Mouse (Mus musculus): ENCODE measurements at regions not wholly inside any gene's neighbourhood (a gene's known extent, or its start where the extent isn't known, plus 50 kb on each side); places are given as distances from the start of the nearest gene placed in this dataset.

DNA sequence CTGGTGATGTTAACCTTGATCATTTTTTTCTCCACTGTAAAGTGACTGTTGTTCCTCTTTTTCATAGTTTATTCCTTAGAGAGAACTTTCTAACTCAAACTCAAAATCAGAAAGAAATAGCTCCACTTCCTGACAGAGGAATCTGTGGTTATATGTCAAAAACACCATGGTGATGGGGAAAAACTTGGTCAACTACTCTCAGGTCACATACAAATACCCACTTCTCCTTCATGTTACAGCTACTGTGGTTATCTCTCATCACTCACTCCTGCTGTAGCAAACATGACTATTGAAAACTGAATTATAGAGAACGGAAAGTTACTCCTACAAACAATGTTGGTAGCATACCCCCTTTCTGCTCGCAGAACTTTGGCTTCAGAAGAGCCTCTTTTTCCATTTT is 127.1 kb upstream of the Cp start:
- no peak overlapping the region for H3K9ac ChIP-seq (ENCODE audit: control insufficient read depth, low read depth, low read length, poor library complexity, severe bottlenecking)
- no peak for TF ChIP-seq UBTF (IDR thresholded peaks at IDR 0.05; ENCODE audit: borderline replicate concordance, insufficient read depth, low read depth, low read length)
- no peak for TF ChIP-seq KAT2A (conservative IDR thresholded peaks at IDR 0.05; ENCODE audit: low read depth, low read length)
- DNase-seq (ENCODE audit: low read depth, low spot score), result no peak

DNA sequence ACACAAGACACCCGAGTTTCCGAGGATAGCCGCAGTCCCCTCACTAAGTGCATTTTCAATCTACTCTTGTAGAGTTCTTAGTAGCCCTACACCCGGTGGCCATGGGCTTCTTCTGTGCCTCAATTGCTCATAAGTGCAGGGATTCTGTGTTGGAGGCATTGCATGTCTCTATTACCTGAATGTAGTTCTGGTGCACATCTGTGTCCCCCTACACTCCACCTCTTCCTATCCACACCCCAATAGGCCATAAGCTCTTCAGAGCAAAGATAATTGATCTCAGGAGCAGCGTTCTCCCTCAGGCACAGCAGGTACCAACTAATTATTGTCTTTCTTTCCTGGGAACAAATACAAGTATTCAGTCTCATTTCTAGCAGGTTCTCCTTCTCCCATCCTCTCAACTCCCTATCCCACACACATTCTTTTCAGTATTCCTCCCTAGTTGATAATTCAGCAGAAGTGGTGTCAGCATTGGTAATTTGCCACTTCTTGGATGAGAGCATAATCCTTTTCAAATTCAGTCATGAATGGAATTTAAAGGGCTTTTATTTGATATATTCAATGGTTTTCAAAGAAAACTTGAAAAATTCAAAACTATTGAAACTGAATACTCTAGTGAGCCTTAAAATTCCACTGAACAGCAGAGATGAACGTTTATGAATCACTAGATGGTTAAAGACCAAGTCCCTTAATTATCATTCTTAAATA is 108.7 kb upstream of the Cp start:
- H3K9ac ChIP-seq (ENCODE audit: control insufficient read depth, low read depth, low read length, poor library complexity, severe bottlenecking), result no peak overlapping the region
- DNase-seq (ENCODE audit: low read depth, low spot score), result no peak
- no peaks in the 10 kb centered on the region for H3K36me3 ChIP-seq (ENCODE audit: control insufficient read depth in 1 of 2, insufficient read depth in 2 of 2, low read length in 2 of 2)
- H3K79me2 ChIP-seq (ENCODE audit: control insufficient read depth, insufficient read depth, low read length, poor library complexity), result no peaks in the 10 kb centered on the region
- H3K4me1 ChIP-seq (ENCODE audit: control insufficient read depth in 1 of 2, insufficient read depth in 2 of 2, low read length in 2 of 2), result no peaks in the 10 kb centered on the region
- H3K27me3 ChIP-seq (ENCODE audit: control insufficient read depth in 1 of 2, insufficient read depth in 2 of 2, low read length in 2 of 2), result no peaks in the 10 kb centered on the region
- H3K9me3 ChIP-seq (replicated peaks; ENCODE audit: insufficient read depth, low read length), result no peaks in the 10 kb centered on the region
- H3K4me3 ChIP-seq (ENCODE audit: control insufficient read depth in 1 of 2, insufficient read depth in 1 of 2, low read depth in 2 of 2, low read length in 2 of 2), result no peak overlapping the region
- H3K27ac ChIP-seq (ENCODE audit: control insufficient read depth, low read depth, low read length), result no peak overlapping the region
- no peak for TF ChIP-seq CHD1 (IDR thresholded peaks at IDR 0.05; ENCODE audit: low read depth, low read length)

More for the DNA sequence above, 127.1 kb upstream of the Cp start:
- Histone ChIP-seq H3K36me3 (ENCODE audit: control insufficient read depth in 1 of 2, insufficient read depth in 2 of 2, low read length in 2 of 2) (no peaks in the 10 kb centered on the region), H3K27ac (ENCODE audit: control insufficient read depth, low read depth, low read length) (no peak overlapping the region), H3K79me2 (ENCODE audit: control insufficient read depth, insufficient read depth, low read length, poor library complexity) (no peaks in the 10 kb centered on the region), H3K4me3 (ENCODE audit: control insufficient read depth in 1 of 2, insufficient read depth in 1 of 2, low read depth in 2 of 2, low read length in 2 of 2) (no peak overlapping the region), H3K9me3 (replicated peaks; ENCODE audit: insufficient read depth, low read length) (no peaks in the 10 kb centered on the region), H3K27me3 (ENCODE audit: control insufficient read depth in 1 of 2, insufficient read depth in 2 of 2, low read length in 2 of 2) (no peaks in the 10 kb centered on the region), H3K4me1 (ENCODE audit: control insufficient read depth in 1 of 2, insufficient read depth in 2 of 2, low read length in 2 of 2) (no peaks in the 10 kb centered on the region)

DNA sequence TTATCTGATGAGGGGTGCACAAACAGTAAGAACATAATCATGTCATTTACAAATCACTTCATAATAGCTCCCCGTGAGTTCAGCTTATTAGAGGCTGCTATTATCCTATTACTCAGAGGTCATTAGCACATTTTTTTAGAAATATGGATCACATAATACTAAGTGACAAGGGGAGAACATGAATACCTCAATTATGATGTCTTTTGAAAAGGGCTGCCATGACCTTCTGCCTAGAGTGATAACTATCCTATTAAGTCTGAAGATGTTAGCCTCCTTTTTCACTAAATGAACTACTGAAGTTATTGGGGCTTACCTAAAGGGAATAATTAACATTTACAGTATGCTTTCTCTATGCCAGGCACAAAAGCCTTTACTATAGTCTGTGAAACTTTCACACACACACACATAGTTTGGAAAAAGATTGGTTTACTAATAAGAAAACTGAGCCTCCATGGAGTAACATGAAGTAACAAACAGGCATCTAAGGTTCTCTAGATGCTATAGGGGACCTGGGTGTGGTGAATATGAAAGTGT is 108.1 kb upstream of the Cp start:
- Histone ChIP-seq H3K36me3 (ENCODE audit: control insufficient read depth in 1 of 2, insufficient read depth in 2 of 2, low read length in 2 of 2) (no peaks in the 10 kb centered on the region), H3K27me3 (ENCODE audit: control insufficient read depth in 1 of 2, insufficient read depth in 2 of 2, low read length in 2 of 2) (no peaks in the 10 kb centered on the region), H3K79me2 (ENCODE audit: control insufficient read depth, insufficient read depth, low read length, poor library complexity) (no peaks in the 10 kb centered on the region), H3K9me3 (replicated peaks; ENCODE audit: insufficient read depth, low read length) (no peaks in the 10 kb centered on the region), H3K4me1 (ENCODE audit: control insufficient read depth in 1 of 2, insufficient read depth in 2 of 2, low read length in 2 of 2) (no peaks in the 10 kb centered on the region), H3K4me3 (ENCODE audit: control insufficient read depth in 1 of 2, insufficient read depth in 1 of 2, low read depth in 2 of 2, low read length in 2 of 2) (no peak overlapping the region), H3K27ac (ENCODE audit: control insufficient read depth, low read depth, low read length) (no peak overlapping the region), H3K9ac (ENCODE audit: control insufficient read depth, low read depth, low read length, poor library complexity, severe bottlenecking) (no peak overlapping the region)
- no peak for DNase-seq (ENCODE audit: low read depth, low spot score)
- TF ChIP-seq NRF1 (IDR thresholded peaks at IDR 0.05; ENCODE audit: insufficient read depth, low read depth, low read length, poor library complexity, severe bottlenecking) (no peak), CTCF (IDR thresholded peaks at IDR 0.05 in 2 of 3, conservative IDR thresholded peaks at IDR 0.05 in 1 of 3; ENCODE audit: control insufficient read depth in 1 of 3, insufficient read depth in 1 of 3, low read depth in 2 of 3, low read length in 3 of 3, poor library complexity in 1 of 3, severe bottlenecking in 1 of 3) (no peak), USF2 (IDR thresholded peaks at IDR 0.05; ENCODE audit: borderline replicate concordance in 1 of 2, insufficient read depth in 1 of 2, low read depth in 1 of 2, low read length in 2 of 2) (no peak), POLR2AphosphoS2 (IDR thresholded peaks at IDR 0.05; ENCODE audit: low read length) (no peak), HCFC1 (IDR thresholded peaks at IDR 0.05; ENCODE audit: low read depth, low read length) (no peak), POLR2AphosphoS5 (IDR thresholded peaks at IDR 0.05; ENCODE audit: borderline replicate concordance, low read depth, low read length) (no peak), ETS1 (IDR thresholded peaks at IDR 0.05; ENCODE audit: low read depth, low read length) (no peak), MYC (IDR thresholded peaks at IDR 0.05; ENCODE audit: low read depth, low read length) (no peak), GABPA (IDR thresholded peaks at IDR 0.05; ENCODE audit: low read depth, low read length) (no peak)
